Mouse (Mus musculus) macrophage (primary cell): Measurements from ENCODE around the gene Lrit3. TPM values are rescaled to one million over a fixed set of nuclear protein-coding genes. Genes with fewer than 3 reads are reported as not detected.

Source experiments
- H3K27ac ChIP-seq: fragments of 350-480 bp; formaldehyde crosslinking; 2 replicates; pipeline ENCODE4 v1.9.0; 2021
- H3K36me3 ChIP-seq: fragments of 350-480 bp; formaldehyde crosslinking; 2 replicates; pipeline ENCODE4 v1.9.0; 2021; ENCODE audit errors: inconsistent target
- H3K4me3 ChIP-seq: fragments of 350-480 bp; formaldehyde crosslinking; 2 replicates; pipeline ENCODE4 v1.9.0; 2021; ENCODE audit errors: inconsistent target
- H3K79me2 ChIP-seq: fragments of 350-480 bp; formaldehyde crosslinking; 2 replicates; pipeline ENCODE4 v1.9.0; 2021; ENCODE audit errors: inconsistent target
- WGBS: methylation state at CpG from one replicate; pipeline ENCODE4 v1.1.7; 2026; ENCODE audit warnings: inconsistent platforms; ENCODE audit not compliant: missing documents; 5-methylcytosine and 5-hydroxymethylcytosine counted together
- polyA plus RNA-seq: library from polyadenylated mRNA; stranded (reverse); fragments of 250-400 nt; gene quantifications from 3 replicates; pipeline ENCODE4 v1.2.4, GENCODE M21; 2018; ENCODE audit warnings: inconsistent platforms

Gene Lrit3
- polyA plus RNA-seq, 1 experiment from 2014 or later, result not detected

- WGBS, result 67% methylated on average over 16 of the region's 16 CpGs
- no peak overlapping the region for H3K27ac ChIP-seq
- no peak overlapping the region for H3K4me3 ChIP-seq
- H3K36me3 ChIP-seq, result no peaks in the 10 kb centered on the region
- no peaks in the 10 kb centered on the region for H3K79me2 ChIP-seq
Observed at GRCm38 (mm10) chr3:129738291-129739183, 65.3 kb downstream of the Lrit3 start.

Other genes starting within 250 kb of the Lrit3 start
- gene Egf, start 48.7 kb downstream of the Lrit3 start, polyA plus RNA-seq, result 0.33 to 0.53 TPM (median 0.47 TPM) in 3 replicates
- gene Rrh, start 18.6 kb upstream of the Lrit3 start, polyA plus RNA-seq, result 0.13 TPM in 1 of 3 replicates, not detected in the others
- gene Gar1, start 27.4 kb upstream of the Lrit3 start, polyA plus RNA-seq, result 11.8 to 57.0 TPM (median 36.2 TPM) in 3 replicates
- gene Cfi, start 31.9 kb upstream of the Lrit3 start, polyA plus RNA-seq, result not detected in 3 replicates
- 7.3 to 12.6 TPM (median 8.2 TPM) in 3 replicates for gene Pla2g12a, start 74.6 kb upstream of the Lrit3 start, polyA plus RNA-seq
- 16.3 to 27.9 TPM (median 24.4 TPM) in 3 replicates for gene Casp6, start 97.4 kb upstream of the Lrit3 start, polyA plus RNA-seq
- 27.0 to 32.9 TPM (median 32.2 TPM) in 3 replicates for gene Mcub, start 166.2 kb upstream of the Lrit3 start, polyA plus RNA-seq